Mouse (Mus musculus): ENCODE measurements around the gene Pou2f1. TPM values are rescaled to one million over a fixed set of nuclear protein-coding genes. Genes with fewer than 3 reads are reported as not detected.
A peak's percentile ranks its signal among the peaks of the same experiment; 100 is the strongest.

Gene Pou2f1
- total and polyA plus RNA-seq, 2 experiments from 2014 or later, result 13.9 to 29.6 TPM

DNA sequence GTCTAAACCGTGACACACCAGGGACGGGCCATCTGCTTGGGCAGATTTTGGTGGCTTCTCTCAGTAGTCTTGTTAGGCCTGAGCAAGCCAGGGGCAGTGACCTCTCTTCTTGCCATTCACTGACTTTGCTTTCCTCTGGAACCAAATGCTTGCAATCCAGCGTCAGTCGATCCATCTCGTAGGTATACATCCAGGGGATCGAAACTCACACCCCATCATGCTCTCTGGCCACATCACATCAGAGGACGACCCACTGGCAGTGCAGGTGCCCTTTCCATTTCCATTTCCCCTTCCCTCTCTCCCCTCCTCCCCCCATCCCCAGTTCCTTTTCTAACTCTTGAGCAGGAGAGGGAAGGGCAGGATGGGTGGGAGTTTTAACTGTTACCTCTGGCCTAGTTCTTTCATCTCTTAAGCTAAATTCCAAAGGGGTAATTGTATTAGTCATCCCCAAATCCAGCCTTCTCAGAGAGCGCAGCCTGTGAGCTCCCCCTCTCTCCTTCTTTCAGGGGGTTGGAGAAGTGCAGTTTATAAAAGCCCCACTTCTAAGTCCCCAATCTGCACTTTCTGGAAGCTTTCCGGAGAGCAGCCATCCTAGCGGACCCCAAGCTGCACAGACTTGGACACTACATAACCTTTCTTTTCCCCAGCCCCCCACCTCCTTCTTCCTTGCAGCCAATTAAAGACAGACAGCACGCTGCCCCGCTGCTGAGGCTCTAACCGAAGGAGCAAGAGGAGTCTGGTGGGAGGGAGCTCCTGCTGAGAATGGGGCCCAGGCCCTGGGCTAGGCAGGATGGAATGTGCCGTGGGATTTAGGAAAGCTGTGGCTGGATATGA lies 42.8 kb upstream of the Pou2f1 start:
- Histone ChIP-seq H3K9ac (replicated peaks; ENCODE audit: low read length) (no peak overlapping the region), H3K27me3 (ENCODE audit: insufficient read depth, low read length) (no peaks in the 10 kb centered on the region), H3K9me3 (ENCODE audit: low read length) (no peaks in the 10 kb centered on the region), H3K4me2 (ENCODE audit: low read depth, low read length) (peak overlapping the region; percentile 29; the same call in 1 of the 2 replicates), H3K27ac (no peak overlapping the region), H3K4me1 (ENCODE audit: insufficient read depth, low read length) (peaks cover 16% of the 10 kb centered on the region; the same call in 1 of the 2 replicates), H3K36me3 (ENCODE audit: insufficient read depth, low read length) (no peaks in the 10 kb centered on the region), H3K4me3 (ENCODE audit: low read length) (no peak overlapping the region)
- ATAC-seq (no peak), DNase-seq (ENCODE audit: low spot score) (no peak)
- WGBS, result 26% methylated on average over 14 of the region's 14 CpGs
- no peak for TF ChIP-seq CTCF (IDR thresholded peaks at IDR 0.05; ENCODE audit: low read depth)

DNA sequence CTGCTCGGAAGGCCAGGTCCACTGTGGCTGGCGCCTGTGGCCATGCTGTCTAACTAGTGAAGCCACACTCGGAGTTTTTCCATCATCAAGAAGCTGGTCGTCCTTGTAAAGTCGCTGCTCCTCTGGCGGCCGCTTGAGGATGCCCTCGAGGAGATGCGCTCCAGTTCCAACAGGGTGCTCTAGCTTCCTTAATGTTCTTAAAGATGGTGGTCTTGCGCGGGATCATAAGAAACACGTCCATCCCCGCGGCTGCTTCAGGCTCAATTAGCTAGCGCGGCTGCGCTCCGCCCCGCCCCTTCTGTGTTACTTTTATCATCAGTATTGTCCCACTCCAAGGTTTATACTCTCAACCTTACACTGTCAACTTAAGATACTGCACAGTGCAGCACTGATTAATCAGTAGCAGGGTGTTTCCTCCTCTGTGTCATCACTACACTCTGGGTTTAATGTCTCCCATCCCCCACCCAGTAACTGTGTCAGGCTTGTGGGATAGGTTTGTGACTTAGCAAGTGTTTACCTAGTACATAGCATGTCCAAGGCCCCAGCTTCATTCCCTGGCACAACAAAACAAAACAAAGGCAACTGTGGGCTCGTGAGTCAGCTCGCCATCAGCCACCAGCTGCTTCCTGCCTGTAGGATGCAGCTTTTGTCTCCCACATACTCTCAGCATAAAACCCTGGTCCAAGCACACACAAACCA lies 41.1 kb upstream of the Pou2f1 start:
- Histone ChIP-seq H3K4me1 (ENCODE audit: insufficient read depth, low read length) (peaks cover 10% of the 10 kb centered on the region; the same call in 1 of the 2 replicates), H3K9me3 (ENCODE audit: low read length) (no peaks in the 10 kb centered on the region), H3K27me3 (ENCODE audit: insufficient read depth, low read length) (no peaks in the 10 kb centered on the region), H3K4me3 (ENCODE audit: low read length) (no peak overlapping the region), H3K4me2 (ENCODE audit: low read depth, low read length) (no peak overlapping the region), H3K9ac (replicated peaks; ENCODE audit: low read length) (no peak overlapping the region), H3K27ac (no peak overlapping the region), H3K36me3 (ENCODE audit: insufficient read depth, low read length) (no peaks in the 10 kb centered on the region)
- no peak for ATAC-seq
- TF ChIP-seq CTCF (IDR thresholded peaks at IDR 0.05; ENCODE audit: low read depth), result no peak
- no peak for DNase-seq (ENCODE audit: low spot score)
- 74% methylated on average over 21 of the region's 21 CpGs for WGBS

DNA sequence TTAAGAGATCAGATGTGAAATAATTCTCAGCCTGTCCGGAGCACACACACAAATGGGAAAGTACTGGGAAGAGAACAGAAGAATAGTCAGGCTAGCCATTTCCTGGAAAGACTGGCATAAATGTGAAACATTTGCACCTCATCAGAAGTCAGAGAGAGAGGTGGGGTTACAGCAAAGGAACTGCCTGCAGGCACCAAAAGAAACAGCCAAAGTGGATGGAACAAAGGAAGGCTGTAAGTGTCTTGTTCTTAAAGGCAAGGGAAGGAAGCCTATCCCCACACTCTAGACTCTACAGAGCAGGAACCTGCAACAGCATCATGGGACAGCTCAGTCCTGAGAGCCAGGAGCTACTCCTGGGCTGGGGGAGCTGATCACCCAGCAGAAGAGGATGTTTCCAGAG lies 39.0 kb upstream of the Pou2f1 start:
- no peak for TF ChIP-seq CTCF (IDR thresholded peaks at IDR 0.05; ENCODE audit: low read depth)
- no peak overlapping the region for H3K4me3 ChIP-seq (ENCODE audit: low read length)
- H3K9ac ChIP-seq (replicated peaks; ENCODE audit: low read length), result no peak overlapping the region
- H3K9me3 ChIP-seq (ENCODE audit: low read length), result no peaks in the 10 kb centered on the region
- H3K4me2 ChIP-seq (ENCODE audit: low read depth, low read length), result no peak overlapping the region
- 64% methylated on average over 1 of the region's 1 CpGs for WGBS
- H3K36me3 ChIP-seq (ENCODE audit: insufficient read depth, low read length), result no peaks in the 10 kb centered on the region
- H3K27ac ChIP-seq, result no peak overlapping the region
- H3K27me3 ChIP-seq (ENCODE audit: insufficient read depth, low read length), result no peaks in the 10 kb centered on the region
- ATAC-seq (no peak), DNase-seq (ENCODE audit: low spot score) (no peak)
- peaks cover 4% of the 10 kb centered on the region; the same call in 1 of the 2 replicates for H3K4me1 ChIP-seq (ENCODE audit: insufficient read depth, low read length)

DNA sequence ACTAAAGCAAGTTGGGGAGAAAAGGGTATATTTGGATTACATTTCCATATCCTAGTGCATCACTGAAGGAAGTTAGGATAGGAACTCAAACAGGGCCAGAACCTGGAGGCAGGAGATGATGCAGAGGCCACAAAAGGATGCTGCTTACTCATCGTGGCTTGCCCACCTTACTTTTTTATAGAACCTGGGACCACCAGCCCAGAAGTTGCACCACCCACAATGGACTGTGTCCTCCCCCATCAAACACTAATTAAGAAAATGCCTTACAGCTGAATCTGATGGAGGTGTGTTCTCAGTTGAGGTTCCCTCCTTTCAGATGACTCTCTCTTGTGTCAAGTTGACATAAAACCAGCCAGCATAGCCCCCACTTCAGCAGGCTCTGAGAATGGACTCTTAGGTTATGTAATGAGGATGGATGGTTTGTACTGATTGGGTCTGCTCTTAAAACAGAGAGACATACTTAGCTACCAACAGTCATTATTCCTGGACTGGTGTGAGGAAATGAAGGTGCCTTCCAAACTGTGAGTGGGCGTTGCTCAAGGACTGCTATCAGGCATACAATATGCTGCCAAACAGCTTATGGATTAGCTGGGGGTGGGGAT lies 36.4 kb upstream of the Pou2f1 start:
- ATAC-seq (no peak), DNase-seq (ENCODE audit: low spot score) (no peak)
- 93% methylated on average over 2 of the region's 2 CpGs for WGBS
- Histone ChIP-seq H3K9me3 (ENCODE audit: low read length) (no peaks in the 10 kb centered on the region), H3K4me2 (ENCODE audit: low read depth, low read length) (no peak overlapping the region), H3K27ac (no peak overlapping the region), H3K27me3 (ENCODE audit: insufficient read depth, low read length) (no peaks in the 10 kb centered on the region), H3K4me3 (ENCODE audit: low read length) (no peak overlapping the region), H3K36me3 (ENCODE audit: insufficient read depth, low read length) (no peaks in the 10 kb centered on the region), H3K4me1 (ENCODE audit: insufficient read depth, low read length) (peaks cover 2% of the 10 kb centered on the region; the same call in 1 of the 2 replicates), H3K9ac (replicated peaks; ENCODE audit: low read length) (no peak overlapping the region)
- no peak for TF ChIP-seq CTCF (IDR thresholded peaks at IDR 0.05; ENCODE audit: low read depth)

DNA sequence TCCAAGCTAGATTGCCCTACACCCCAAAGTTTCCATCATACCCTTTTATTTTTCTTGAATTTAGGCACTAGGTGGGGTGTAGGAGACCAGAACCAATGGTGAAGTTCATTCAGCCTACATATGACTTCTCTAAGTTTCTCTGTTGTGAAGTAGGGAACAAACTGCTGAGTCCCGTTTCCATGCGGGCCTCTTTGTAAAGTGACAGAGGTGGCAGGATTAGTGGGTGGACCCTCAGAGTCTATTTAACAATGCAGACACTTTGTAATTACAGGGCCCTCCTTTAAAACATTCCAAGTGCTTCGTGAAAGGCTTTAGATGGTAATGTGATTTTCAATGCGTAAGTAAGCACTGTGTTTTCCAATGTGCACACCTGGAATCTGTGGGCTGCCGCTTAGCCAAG lies 32.6 kb upstream of the Pou2f1 start:
- no peak overlapping the region for H3K27ac ChIP-seq
- 37% methylated on average over 5 of the region's 5 CpGs for WGBS
- no peaks in the 10 kb centered on the region for H3K9me3 ChIP-seq (ENCODE audit: low read length)
- no peak overlapping the region for H3K9ac ChIP-seq (replicated peaks; ENCODE audit: low read length)
- ATAC-seq (no peak), DNase-seq (ENCODE audit: low spot score) (no peak)
- TF ChIP-seq CTCF (IDR thresholded peaks at IDR 0.05; ENCODE audit: low read depth), result no peak
- H3K4me2 ChIP-seq (ENCODE audit: low read depth, low read length), result no peak overlapping the region
- H3K27me3 ChIP-seq (ENCODE audit: insufficient read depth, low read length), result no peaks in the 10 kb centered on the region
- no peaks in the 10 kb centered on the region for H3K4me1 ChIP-seq (ENCODE audit: insufficient read depth, low read length)
- H3K4me3 ChIP-seq (ENCODE audit: low read length), result no peak overlapping the region
- no peaks in the 10 kb centered on the region for H3K36me3 ChIP-seq (ENCODE audit: insufficient read depth, low read length)

DNA sequence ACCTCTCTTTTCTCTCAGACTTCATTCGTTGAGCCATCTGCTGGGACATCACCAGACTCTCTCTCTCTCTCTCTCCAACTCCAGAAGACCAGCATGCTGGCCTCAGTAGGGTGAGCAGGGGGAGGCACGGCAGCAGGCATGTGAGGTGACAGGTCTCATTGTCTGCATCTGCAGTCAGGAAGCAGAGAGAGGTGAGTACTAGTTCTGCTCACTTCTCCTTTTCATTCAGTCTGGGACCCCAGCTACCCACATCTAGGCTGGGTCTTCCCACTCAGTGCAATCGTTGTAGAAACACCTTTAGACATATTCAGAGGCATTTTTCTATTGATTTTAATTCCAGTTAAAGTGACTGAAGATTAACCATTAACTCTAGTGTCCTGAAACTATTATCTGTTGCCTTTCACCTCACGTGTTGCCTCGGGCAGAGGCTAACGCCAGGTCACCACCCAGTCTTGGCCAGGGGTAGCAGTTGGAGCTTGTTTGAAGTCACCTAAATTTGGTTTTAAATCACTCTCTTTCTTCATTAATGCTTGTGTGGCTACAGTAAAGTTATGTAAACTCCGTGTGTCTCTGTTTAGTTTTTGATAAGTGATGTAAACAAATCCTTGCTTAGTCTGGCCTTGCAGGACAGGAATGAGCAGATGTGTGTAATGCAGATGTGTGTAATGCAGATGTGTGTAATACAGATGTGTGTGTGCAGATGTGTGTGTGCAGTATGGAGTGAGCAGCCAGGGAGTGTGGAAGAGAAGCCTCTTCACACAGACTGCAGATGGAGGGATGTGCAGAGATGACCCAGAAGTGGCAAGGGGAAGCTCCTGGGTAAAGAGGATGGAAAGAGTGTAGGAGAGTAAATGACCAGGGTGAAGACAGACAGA lies 29.4 kb upstream of the Pou2f1 start:
- 69% methylated on average over 7 of the region's 7 CpGs for WGBS

More for the DNA sequence above, 29.4 kb upstream of the Pou2f1 start:
- ATAC-seq (no peak), DNase-seq (ENCODE audit: low spot score) (no peak)
- Histone ChIP-seq H3K4me1 (ENCODE audit: insufficient read depth, low read length) (no peaks in the 10 kb centered on the region), H3K9ac (replicated peaks; ENCODE audit: low read length) (no peak overlapping the region), H3K4me3 (ENCODE audit: low read length) (no peak overlapping the region), H3K9me3 (ENCODE audit: low read length) (no peaks in the 10 kb centered on the region), H3K27me3 (ENCODE audit: insufficient read depth, low read length) (no peaks in the 10 kb centered on the region), H3K4me2 (ENCODE audit: low read depth, low read length) (no peak overlapping the region), H3K36me3 (ENCODE audit: insufficient read depth, low read length) (no peaks in the 10 kb centered on the region), H3K27ac (no peak overlapping the region)
- no peak for TF ChIP-seq CTCF (IDR thresholded peaks at IDR 0.05; ENCODE audit: low read depth)
